10 mouse cellular contexts compared by ENCODE assay signal in the genomic region with DNA sequence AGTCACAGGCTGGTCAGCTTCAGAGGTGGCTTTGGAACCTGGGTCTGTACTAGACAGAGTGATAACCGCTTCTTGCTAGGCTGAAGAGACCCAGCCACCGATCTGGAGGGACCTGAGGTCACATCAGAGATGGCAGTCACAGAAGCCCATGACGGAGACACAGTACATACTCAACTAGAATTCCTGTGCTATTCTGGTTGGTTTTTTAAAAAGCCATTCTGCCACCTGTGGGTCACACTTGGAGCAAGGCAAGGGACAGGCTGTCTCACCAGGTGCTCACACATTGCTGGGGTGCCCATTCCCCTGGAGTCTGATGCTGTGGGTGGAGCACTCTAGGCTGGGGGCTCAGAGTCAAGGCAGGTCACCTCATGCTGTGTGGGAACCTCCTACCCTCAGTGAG. TPM values are rescaled to one million over a fixed set of nuclear protein-coding genes. Genes with fewer than 3 reads are reported as not detected.
A peak's percentile ranks its signal among the peaks of the same experiment; 100 is the strongest.
DNase-seq lines count a peak whose midpoint lies in the region; ATAC-seq lines count a peak whose summit lies in the region.
"Had no signal": no experiment of that assay in that cellular context is flagged by ENCODE, and none has a peak within 500 bp of the region (broad histone marks: within the 10 kb centered on the region; RNA-seq: fewer than 3 reads in every experiment).

No protein-coding gene starts in this region.

- peaks cover 26% of the 10 kb centered on the region for H3K4me1 ChIP-seq in brown adipose tissue, adult 24 weeks (ENCODE audit: control insufficient read depth, insufficient read depth, insufficient read length, low read length)
- peaks cover 21% of the 10 kb centered on the region for H3K4me1 ChIP-seq in forebrain, embryonic 12.5 days
- H3K4me1 ChIP-seq in limb, embryonic 12.5 days (replicated peaks) = peaks cover 19% of the 10 kb centered on the region

- DNase-seq in kidney, adult 11 months = peak; percentile 21
- no peak for DNase-seq in kidney, adult 9 months
- no peak for DNase-seq in spleen, postnatal 10 days (ENCODE audit: low spot score in 2 of 2)
- DNase-seq in embryo, embryonic 9.5 days (ENCODE audit: extremely low spot score) = no peak
- no peak for DNase-seq in frontal cortex, postnatal 25 days (ENCODE audit: low spot score in 2 of 2)

- ATAC-seq in forebrain, embryonic 12.5 days (ENCODE audit: low FRiP score) = no peak
- no peak for ATAC-seq in limb, embryonic 12.5 days (ENCODE audit: insufficient number of reproducible peaks, insufficient read depth, low FRiP score, low TSS enrichment, low read depth)

- no peaks in the 10 kb centered on the region for H3K36me3 ChIP-seq in forebrain, embryonic 12.5 days (replicated peaks)
- H3K36me3 ChIP-seq in limb, embryonic 12.5 days = no peaks in the 10 kb centered on the region
- H3K36me3 ChIP-seq: G1E had no signal

- H3K27ac ChIP-seq in brown adipose tissue, adult 24 weeks (replicated peaks; ENCODE audit: low read depth, low read length) = peak overlapping the region; percentile 55; the same call in 1 of the 2 replicates
- H3K27ac ChIP-seq in forebrain, embryonic 12.5 days = no peak overlapping the region
- H3K27ac ChIP-seq in limb, embryonic 12.5 days = no peak overlapping the region

- WGBS in forebrain, embryonic 12.5 days = 72% methylated on average over 3 of the region's 3 CpGs
- 66% methylated on average over 3 of the region's 3 CpGs for WGBS in limb, embryonic 12.5 days

- no peak overlapping the region for H3K9ac ChIP-seq in forebrain, embryonic 12.5 days
- H3K9ac ChIP-seq in limb, embryonic 12.5 days (replicated peaks) = no peak overlapping the region

- no peaks in the 10 kb centered on the region for H3K9me3 ChIP-seq in forebrain, embryonic 12.5 days
- H3K9me3 ChIP-seq in limb, embryonic 12.5 days = no peaks in the 10 kb centered on the region

- H3K4me3 ChIP-seq in brown adipose tissue, adult 24 weeks (ENCODE audit: insufficient read depth, low read depth, low read length) = peak overlapping the region; percentile 85
- no peak overlapping the region for H3K4me3 ChIP-seq in forebrain, embryonic 12.5 days (replicated peaks)
- no peak overlapping the region for H3K4me3 ChIP-seq in limb, embryonic 12.5 days (replicated peaks)
- H3K4me3 ChIP-seq: myocyte had no signal

- H3K27me3 ChIP-seq in forebrain, embryonic 12.5 days = peaks cover 72% of the 10 kb centered on the region
- peaks cover 69% of the 10 kb centered on the region for H3K27me3 ChIP-seq in limb, embryonic 12.5 days

- H3K4me2 ChIP-seq in forebrain, embryonic 12.5 days = peak overlapping the region; percentile 97; the same call in 1 of the 2 replicates
- peak overlapping the region; percentile 98; the same call in 1 of the 2 replicates for H3K4me2 ChIP-seq in limb, embryonic 12.5 days

RNA-seq across cellular contexts. Expression of a gene that starts 1.5 kb away (rescaled TPM):
- polyA plus RNA-seq in brown adipose tissue, adult 24 weeks (2012; ENCODE audit: insufficient read depth, insufficient read length, missing spikeins) = 0.99 and 1.8 TPM in 2 replicates
- polyA plus RNA-seq in forebrain, embryonic 12.5 days (2016; fragmentation: Nextera tagmentation; extraction: Ambion mirVana) = 0.57 and 0.72 TPM in 2 replicates
- polyA plus RNA-seq in limb, embryonic 12.5 days (2016; fragmentation: Nextera tagmentation; extraction: Ambion mirVana) = 0.40 and 0.59 TPM in 2 replicates
- polyA plus RNA-seq: G1E had no signal
